Mouse (Mus musculus) intestine, postnatal 0 days (tissue): ENCODE measurements around the gene Wnt1. TPM values are rescaled to one million over a fixed set of nuclear protein-coding genes. Genes with fewer than 3 reads are reported as not detected.

Experiments
- ATAC-seq: fragments of 200-750 bp; cut with Nextera tagmentation; 2 replicates; pipeline ENCODE4 v1.8.0; 2017; ENCODE audit warnings: mild to moderate bottlenecking, moderate TSS enrichment, moderate library complexity
- H3K27ac ChIP-seq: fragments of 300-500 bp; sonication (generic); 2 replicates; pipeline ENCODE4 v1.5.1; 2014; ENCODE audit warnings: mild to moderate bottlenecking, low read depth, low read length, moderate library complexity
- H3K27me3 ChIP-seq: fragments of 300-500 bp; sonication (generic); replicated peaks from 2 replicates; pipeline ENCODE4 v1.6.1; 2014; ENCODE audit warnings: low read length, mixed read lengths; ENCODE audit not compliant: control insufficient read depth, insufficient read depth
- H3K36me3 ChIP-seq: fragments of 300-500 bp; sonication (generic); 2 replicates; pipeline ENCODE4 v1.6.1; 2014; ENCODE audit warnings: mild to moderate bottlenecking, moderate library complexity; ENCODE audit not compliant: control insufficient read depth, insufficient read depth
- H3K4me1 ChIP-seq: fragments of 300-500 bp; sonication (generic); replicated peaks from 2 replicates; pipeline ENCODE4 v1.6.1; 2014; ENCODE audit warnings: antibody characterized with exemption, low read length, mixed read lengths; ENCODE audit not compliant: control insufficient read depth, insufficient read depth
- H3K4me2 ChIP-seq: fragments of 300-500 bp; sonication (generic); replicated peaks from 2 replicates; pipeline ENCODE4 v1.6.1; 2014; ENCODE audit warnings: low read depth, mild to moderate bottlenecking, moderate library complexity
- H3K4me3 ChIP-seq: fragments of 300-500 bp; sonication (generic); 2 replicates; pipeline ENCODE4 v1.5.1; 2014; ENCODE audit warnings: low read depth, low read length
- H3K9ac ChIP-seq: fragments of 300-500 bp; sonication (generic); 2 replicates; pipeline ENCODE4 v1.6.1; 2014; ENCODE audit warnings: mild to moderate bottlenecking, low read depth, low read length
- H3K9me3 ChIP-seq: fragments of 300-500 bp; sonication (generic); 2 replicates; pipeline ENCODE4 v1.6.1; 2016; ENCODE audit warnings: mixed run types; ENCODE audit not compliant: control insufficient read depth
- CTCF ChIP-seq: sonication (generic); IDR thresholded peaks from 2 replicates; pipeline ENCODE4 v1.5.1; 2016; ENCODE audit warnings: low read depth, mild to moderate bottlenecking, control low read depth, antibody characterized with exemption, moderate library complexity
- WGBS: fragments of 180-500 bp; shearing (Covaris S2); extraction: QIAGEN DNeasy Blood & Tissue Kit; methylation state at CpG from one replicate; pipeline ENCODE4 v1.1.7; 2014; 5-methylcytosine and 5-hydroxymethylcytosine counted together
- polyA plus RNA-seq: library from polyadenylated mRNA; unstranded; fragments of >200 nt; fragmentation: Nextera tagmentation; extraction: Ambion mirVana; gene quantifications from 2 replicates; pipeline ENCODE4 v1.2.1, GENCODE M21; 2015

Gene Wnt1
- polyA plus RNA-seq, 1 experiment from 2014 or later: not detected

DNA sequence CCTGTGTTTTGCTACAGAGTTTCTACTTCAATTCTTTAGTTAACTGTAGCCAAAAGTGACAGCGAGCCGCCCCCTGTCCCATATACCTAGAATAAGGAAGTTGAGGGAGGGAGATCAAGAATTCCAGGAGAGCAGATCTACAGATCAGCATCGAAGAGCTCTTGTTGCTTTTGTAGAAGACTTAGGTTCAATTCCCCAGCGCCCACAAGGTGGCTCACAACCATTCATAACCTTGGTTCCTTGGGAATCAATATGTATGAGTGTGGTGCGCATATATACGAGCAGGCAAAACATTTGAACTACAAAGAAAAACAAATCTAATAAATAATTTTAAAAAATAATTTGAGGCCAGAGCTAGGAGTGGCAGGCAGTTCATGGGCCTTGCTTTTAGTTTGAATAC, 8.5 kb upstream of the Wnt1 start:
- Histone ChIP-seq H3K4me2 (no peak overlapping the region), H3K27me3 (peaks cover 54% of the 10 kb centered on the region), H3K9ac (no peak overlapping the region), H3K4me3 (no peak overlapping the region), H3K9me3 (peaks cover 3% of the 10 kb centered on the region; the same call in 1 of the 2 replicates), H3K36me3 (no peaks in the 10 kb centered on the region), H3K4me1 (no peaks in the 10 kb centered on the region), H3K27ac (no peak overlapping the region)
- peak; percentile 29; the same call in 1 of the 2 replicates for TF ChIP-seq CTCF
- 35% methylated on average over 6 of the region's 6 CpGs for WGBS
- no peak for ATAC-seq

DNA sequence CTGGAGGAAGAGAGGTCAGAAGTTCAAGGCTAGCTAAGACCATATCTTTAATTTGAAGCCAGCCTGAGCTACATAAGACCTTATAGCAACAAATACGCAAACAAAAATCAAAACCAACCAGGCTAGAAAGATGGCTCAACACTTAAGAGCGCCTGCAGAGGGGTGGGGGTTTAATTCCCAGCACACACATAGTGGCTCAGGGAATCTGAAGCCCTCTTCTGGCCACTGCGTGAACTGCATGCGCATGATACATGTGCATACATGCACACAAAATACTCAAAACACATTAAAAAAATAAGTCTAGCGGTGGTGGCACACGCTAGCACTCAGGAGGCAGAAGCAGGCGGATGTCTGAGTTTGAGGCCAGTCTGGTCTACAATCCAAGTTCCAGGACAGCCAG, 3.9 kb upstream of the Wnt1 start:
- Histone ChIP-seq H3K9ac (no peak overlapping the region), H3K4me3 (no peak overlapping the region), H3K36me3 (no peaks in the 10 kb centered on the region), H3K4me2 (no peak overlapping the region), H3K27ac (no peak overlapping the region), H3K27me3 (peaks cover 44% of the 10 kb centered on the region), H3K9me3 (peaks cover 3% of the 10 kb centered on the region; the same call in 1 of the 2 replicates), H3K4me1 (peaks cover 4% of the 10 kb centered on the region; the same call in 1 of the 2 replicates)
- no peak for ATAC-seq
- 45% methylated on average over 7 of the region's 7 CpGs for WGBS
- TF ChIP-seq CTCF: peak; percentile 64

DNA sequence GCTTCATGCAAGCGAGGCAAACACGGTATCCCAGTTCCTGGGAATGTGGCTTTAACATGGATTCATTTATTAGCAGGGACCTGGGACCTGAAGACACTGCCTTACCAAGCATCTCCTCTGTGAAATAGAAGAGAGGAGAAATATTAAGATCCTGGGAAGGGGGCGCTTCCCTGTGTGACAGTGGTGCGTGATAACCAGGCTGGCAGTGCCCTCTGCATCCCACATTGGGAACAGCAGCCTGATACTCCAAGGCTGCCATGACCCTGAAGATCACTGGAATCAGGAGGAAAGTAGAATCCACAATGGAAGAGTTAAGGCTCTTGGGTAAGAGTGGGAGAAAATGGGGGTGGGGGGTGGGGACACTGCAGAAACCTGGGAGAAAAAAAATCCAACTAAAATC, 1.7 kb upstream of the Wnt1 start:
- Histone ChIP-seq H3K4me1 (peaks cover 4% of the 10 kb centered on the region; the same call in 1 of the 2 replicates), H3K27ac (no peak overlapping the region), H3K4me2 (no peak overlapping the region), H3K27me3 (peaks cover 61% of the 10 kb centered on the region), H3K9me3 (peaks cover 3% of the 10 kb centered on the region; the same call in 1 of the 2 replicates), H3K36me3 (no peaks in the 10 kb centered on the region), H3K4me3 (no peak overlapping the region), H3K9ac (no peak overlapping the region)
- 40% methylated on average over 4 of the region's 4 CpGs for WGBS
- no peak for ATAC-seq
- peak; percentile 73 for TF ChIP-seq CTCF

DNA sequence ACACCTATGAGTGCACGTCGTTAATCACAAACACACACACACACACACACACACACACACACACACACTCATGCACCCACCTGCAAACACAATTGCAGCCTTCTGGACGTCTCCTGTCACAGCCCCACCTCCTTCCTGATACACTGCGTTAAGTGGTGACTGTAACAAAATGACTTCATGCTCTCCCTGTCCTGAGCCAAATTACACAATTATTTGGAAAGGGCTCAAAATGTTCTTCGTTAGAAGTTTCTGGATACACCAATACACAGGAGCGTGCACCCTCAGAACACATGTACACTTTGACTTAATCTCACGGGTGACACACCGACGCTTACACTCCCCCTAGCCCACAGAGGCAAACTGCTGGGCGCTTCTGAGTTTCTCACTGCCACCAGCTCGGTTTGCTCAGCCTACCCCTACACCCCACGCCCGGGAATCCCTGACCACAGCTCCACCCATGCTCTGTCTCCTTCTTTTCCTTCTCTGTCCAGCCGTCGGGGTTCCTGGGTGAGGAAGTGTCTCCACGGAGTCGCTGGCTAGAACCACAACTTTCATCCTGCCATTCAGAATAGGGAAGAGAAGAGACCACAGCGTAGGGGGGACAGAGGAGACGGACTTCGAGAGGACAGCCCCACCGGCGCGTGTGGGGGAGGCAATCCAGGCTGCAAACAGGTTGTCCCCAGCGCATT, 541 bp upstream of the Wnt1 start:
- H3K27me3 ChIP-seq: peaks cover 73% of the 10 kb centered on the region
- no peak overlapping the region for H3K9ac ChIP-seq
- peak overlapping the region; percentile 7; the same call in 1 of the 2 replicates for H3K4me3 ChIP-seq
- 10% methylated on average over 24 of the region's 24 CpGs for WGBS
- peaks cover 4% of the 10 kb centered on the region; the same call in 1 of the 2 replicates for H3K4me1 ChIP-seq
- H3K27ac ChIP-seq: no peak overlapping the region
- ATAC-seq: no peak
- TF ChIP-seq CTCF: no peak
- H3K36me3 ChIP-seq: no peaks in the 10 kb centered on the region
- peaks cover 3% of the 10 kb centered on the region; the same call in 1 of the 2 replicates for H3K9me3 ChIP-seq
- peak overlapping the region; percentile 30 for H3K4me2 ChIP-seq

DNA sequence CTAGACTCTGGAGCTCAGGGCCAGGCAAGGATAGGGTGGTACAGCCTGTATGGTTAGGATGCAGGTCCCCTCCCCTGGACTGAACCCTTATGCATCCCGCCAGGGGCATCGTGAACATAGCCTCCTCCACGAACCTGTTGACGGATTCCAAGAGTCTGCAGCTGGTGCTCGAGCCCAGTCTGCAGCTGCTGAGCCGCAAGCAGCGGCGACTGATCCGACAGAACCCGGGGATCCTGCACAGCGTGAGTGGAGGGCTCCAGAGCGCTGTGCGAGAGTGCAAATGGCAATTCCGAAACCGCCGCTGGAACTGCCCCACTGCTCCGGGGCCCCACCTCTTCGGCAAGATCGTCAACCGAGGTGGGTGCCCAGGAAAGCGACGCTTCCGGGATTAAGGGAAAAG, 1.1 kb downstream of the Wnt1 start:
- Histone ChIP-seq H3K9ac (no peak overlapping the region), H3K4me3 (peak overlapping the region; percentile 34), H3K27me3 (peaks cover 85% of the 10 kb centered on the region)

DNA sequence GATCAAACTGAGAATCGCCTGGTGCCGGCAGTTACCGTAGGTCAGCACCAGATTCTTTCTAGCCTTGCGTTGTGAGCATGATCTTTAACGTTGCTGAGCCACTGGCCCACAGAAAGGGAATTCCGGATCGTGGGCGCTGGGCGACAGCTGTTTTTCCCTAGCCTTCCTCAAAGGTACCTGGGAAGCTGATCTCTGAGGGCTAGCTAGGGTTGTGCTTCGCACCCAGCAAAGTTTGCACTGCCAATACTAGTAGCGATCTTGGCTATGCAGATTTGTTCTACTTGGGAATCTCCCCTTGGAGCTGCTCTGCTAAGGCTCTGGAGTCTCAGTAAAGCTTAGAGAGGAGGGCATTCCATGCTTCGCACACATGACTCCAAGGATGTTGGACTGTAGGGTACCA, 1.6 kb downstream of the Wnt1 start:
- Histone ChIP-seq H3K36me3 (no peaks in the 10 kb centered on the region), H3K4me2 (peak overlapping the region; percentile 58), H3K4me1 (peaks cover 4% of the 10 kb centered on the region; the same call in 1 of the 2 replicates), H3K9me3 (no peaks in the 10 kb centered on the region), H3K27me3 (peaks cover 90% of the 10 kb centered on the region), H3K27ac (no peak overlapping the region), H3K4me3 (peak overlapping the region; percentile 34), H3K9ac (no peak overlapping the region)
- no peak for ATAC-seq
- WGBS: 0% methylated on average over 12 of the region's 12 CpGs
- no peak for TF ChIP-seq CTCF

More for the DNA sequence above, 1.1 kb downstream of the Wnt1 start:
- H3K4me1 ChIP-seq: peaks cover 4% of the 10 kb centered on the region; the same call in 1 of the 2 replicates
- WGBS: under 1% methylated on average over 23 of the region's 23 CpGs
- no peak for ATAC-seq
- no peak for TF ChIP-seq CTCF
- no peak overlapping the region for H3K27ac ChIP-seq
- H3K9me3 ChIP-seq: no peaks in the 10 kb centered on the region
- peak overlapping the region; percentile 58 for H3K4me2 ChIP-seq
- no peaks in the 10 kb centered on the region for H3K36me3 ChIP-seq
